Mouse (Mus musculus) kidney, adult 2 months (tissue): ENCODE data around the gene Tuba1c. TPM values are rescaled to one million over a fixed set of nuclear protein-coding genes. Genes with fewer than 3 reads are reported as not detected.
"Not testable (repeated sequence)": the region's sequence is repeated elsewhere in the genome, so short reads cannot be mapped to it uniquely, and the experiment has no call there.

Source experiments
- DNase-seq: peaks from one replicate; pipeline ENCODE4 v3.0.0; 2021
- H3K27ac ChIP-seq: fragments of 200-500 bp; 2 replicates; pipeline ENCODE4 v1.5.1; 2012; ENCODE audit warnings: low read depth, low read length, control low read depth, inconsistent platforms; ENCODE audit not compliant: insufficient read depth
- H3K27me3 ChIP-seq: fragments of 200-500 bp; replicated peaks from 2 replicates; pipeline ENCODE4 v1.6.1; 2012; ENCODE audit warnings: mild to moderate bottlenecking, moderate library complexity, low read length, inconsistent platforms; ENCODE audit not compliant: control insufficient read depth, insufficient read depth
- H3K36me3 ChIP-seq: fragments of 200-500 bp; 2 replicates; pipeline ENCODE4 v1.6.1; 2012; ENCODE audit warnings: mild to moderate bottlenecking, moderate library complexity, low read length, inconsistent platforms; ENCODE audit not compliant: control insufficient read depth, insufficient read depth
- H3K4me1 ChIP-seq: fragments of 200-500 bp; 2 replicates; pipeline ENCODE4 v1.6.1; 2011; ENCODE audit warnings: low read length; ENCODE audit not compliant: control insufficient read depth, insufficient read depth
- H3K4me3 ChIP-seq: fragments of 200-500 bp; 2 replicates; pipeline ENCODE4 v1.5.1; 2011; ENCODE audit warnings: mild to moderate bottlenecking, low read depth, low read length, control low read depth; ENCODE audit not compliant: insufficient read depth
- CTCF ChIP-seq: fragments of 200-500 bp; conservative IDR thresholded peaks from 2 replicates; pipeline ENCODE4 v1.5.1; 2011; ENCODE audit warnings: low read depth, mild to moderate bottlenecking, control low read depth, low read length, moderate library complexity, mixed read lengths; ENCODE audit not compliant: insufficient read depth, insufficient read length
- POLR2A ChIP-seq: fragments of 200-500 bp; IDR thresholded peaks from one replicate; pipeline ENCODE4 v1.6.1; 2011; ENCODE audit warnings: low read depth, low read length, control low read depth
- WGBS: fragments of 180-500 bp; shearing (Covaris S2); methylation state at CpG from one replicate; pipeline ENCODE4 v1.1.7; 2018; 5-methylcytosine and 5-hydroxymethylcytosine counted together
- polyA plus RNA-seq: library from polyadenylated mRNA; depleted of rRNA; stranded (reverse); fragments of >200 nt; gene quantifications from 2 replicates; pipeline ENCODE4 v1.2.3, GENCODE M21; 2012

Gene Tuba1c
- polyA plus RNA-seq, 1 experiment: 128 TPM

- TF ChIP-seq CTCF (no peak), POLR2A (no peak)
- no peaks in the 10 kb centered on the region for H3K36me3 ChIP-seq
- no peak for DNase-seq
- peak within 1 kb of the TSS; percentile 89 for H3K27ac ChIP-seq
- peak within 1 kb of the TSS; percentile 65 for H3K4me3 ChIP-seq
- H3K4me1 ChIP-seq: no peaks in the 10 kb centered on the region
- no peaks in the 10 kb centered on the region for H3K27me3 ChIP-seq
- 14% methylated on average over 9 of the region's 9 CpGs for WGBS
These were observed 44.4 kb downstream of the Tuba1c start, which contains the start of gene Troap for GRCm38 (mm10) chr15:99074019-99074599. Gene Troap (plus strand): TSS chr15:99074575.

DNA sequence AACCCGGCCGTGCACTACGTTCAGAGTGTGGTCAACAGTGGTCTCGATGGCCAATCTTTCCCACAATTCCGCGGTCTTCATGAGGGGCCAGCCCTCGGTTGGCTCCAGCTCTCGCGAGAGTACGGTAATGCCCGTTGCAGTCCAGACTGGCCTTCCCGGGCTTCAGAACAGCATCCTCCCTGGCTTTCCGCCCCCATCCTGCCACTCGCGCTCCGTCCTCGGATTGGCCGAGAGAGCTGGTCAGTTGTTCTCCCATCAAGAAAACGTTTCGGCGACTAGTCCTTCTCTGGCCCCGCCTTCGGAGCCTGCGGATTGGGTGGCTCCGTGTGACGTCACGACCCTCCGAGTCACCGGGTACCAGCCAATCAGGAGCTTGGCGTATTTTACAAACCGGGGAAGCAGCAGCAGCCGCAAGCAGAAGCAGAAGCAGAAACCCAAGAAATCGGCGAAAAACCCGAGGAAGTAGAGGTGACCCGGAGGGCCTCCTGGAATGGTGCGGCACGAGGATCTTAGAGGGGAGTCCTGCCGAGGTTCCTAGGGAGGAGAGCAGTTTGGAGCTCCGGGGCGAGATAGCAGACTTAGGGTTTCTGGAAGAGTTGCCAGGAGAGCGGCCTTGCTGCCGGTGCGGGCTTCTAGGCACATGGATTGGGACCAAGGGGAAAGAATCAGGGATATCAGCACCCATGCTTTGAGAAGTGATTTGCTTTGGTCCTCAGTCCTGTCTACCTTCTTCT lies 45.1 kb downstream of the Tuba1c start:
- TF ChIP-seq POLR2A (peak; percentile 19), CTCF (no peak)
- H3K4me3 ChIP-seq: peak overlapping the region; percentile 65
- H3K27ac ChIP-seq: peak overlapping the region; percentile 89
- DNase-seq: peak; percentile 99
- no peaks in the 10 kb centered on the region for H3K4me1 ChIP-seq
- no peaks in the 10 kb centered on the region for H3K36me3 ChIP-seq
- whole genome bisulfite sequencing: under 1% methylated on average over 44 of the region's 44 CpGs
- H3K27me3 ChIP-seq: no peaks in the 10 kb centered on the region

DNA sequence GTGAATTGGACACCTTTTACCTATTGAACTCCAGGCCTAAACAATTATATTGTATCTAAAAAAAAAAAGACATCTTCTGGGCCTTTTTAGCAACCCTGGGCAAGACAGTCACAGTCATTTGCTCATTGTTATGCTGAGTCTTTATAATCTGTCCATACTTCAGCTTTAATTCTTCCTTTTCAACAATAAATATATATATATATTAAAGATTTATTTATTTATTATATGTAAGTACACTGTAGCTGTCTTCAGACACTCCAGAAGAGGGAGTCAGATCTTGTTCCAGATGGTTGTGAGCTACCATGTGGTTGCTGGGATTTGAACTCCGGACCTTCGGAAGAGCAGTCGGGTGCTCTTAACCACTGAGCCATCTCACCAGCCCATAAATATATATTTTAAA lies 46.3 kb downstream of the Tuba1c start:
- not testable (repeated sequence) for H3K36me3 ChIP-seq, H3K4me3 ChIP-seq
- WGBS: 95% methylated on average over 3 of the region's 3 CpGs

DNA sequence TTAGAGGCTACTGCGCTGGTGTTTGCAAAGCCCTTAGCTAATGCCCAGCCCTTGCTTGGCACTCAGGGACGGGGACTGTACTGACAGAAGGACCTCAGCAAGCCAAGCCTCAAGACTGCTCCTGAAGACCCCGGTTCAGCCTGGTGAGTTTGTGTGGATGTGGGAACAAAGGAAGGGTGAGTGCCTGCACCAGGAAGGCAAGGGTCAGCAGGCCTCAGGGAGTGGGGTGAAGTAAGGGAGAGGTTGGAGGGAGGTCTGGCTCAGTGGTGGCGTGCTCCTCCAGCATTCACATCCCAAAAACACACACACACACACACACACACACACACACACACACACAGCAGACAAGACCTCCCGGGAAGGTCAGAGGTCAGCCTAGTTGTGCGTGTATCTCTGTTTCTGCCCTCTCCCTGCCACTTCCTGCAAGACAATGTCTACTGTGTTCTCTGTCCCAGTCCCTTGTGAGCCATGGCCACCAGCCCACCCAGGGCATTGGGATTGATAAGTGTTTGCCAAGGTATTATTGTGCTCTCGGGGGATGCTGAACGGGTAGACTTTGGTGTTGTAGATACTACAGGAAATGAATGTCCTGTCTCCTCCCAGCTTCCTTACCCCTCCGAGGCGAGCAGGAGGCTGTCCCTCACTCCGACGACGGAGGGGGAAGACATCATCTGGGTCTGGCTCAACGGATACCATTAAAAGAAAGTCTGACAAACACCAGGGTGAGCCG lies 48.7 kb downstream of the Tuba1c start:
- Histone ChIP-seq H3K4me3 (no peak overlapping the region), H3K27me3 (no peaks in the 10 kb centered on the region), H3K27ac (no peak overlapping the region), H3K4me1 (no peaks in the 10 kb centered on the region), H3K36me3 (no peaks in the 10 kb centered on the region)
- DNase-seq: no peak
- TF ChIP-seq POLR2A (no peak), CTCF (no peak)
- 76% methylated on average over 15 of the region's 15 CpGs for WGBS

More for the DNA sequence above, 46.3 kb downstream of the Tuba1c start:
- not testable (repeated sequence) for H3K4me1 ChIP-seq, H3K27me3 ChIP-seq, DNase-seq, H3K27ac ChIP-seq

- Histone ChIP-seq H3K27me3 (no peaks in the 10 kb centered on the region), H3K4me3 (no peak overlapping the region), H3K36me3 (no peaks in the 10 kb centered on the region), H3K4me1 (peaks cover 9% of the 10 kb centered on the region; the same call in 1 of the 2 replicates), H3K27ac (no peak overlapping the region)
- 78% methylated on average over 3 of the region's 3 CpGs for WGBS
- no peak for DNase-seq
- TF ChIP-seq POLR2A (no peak), CTCF (no peak)
These were observed 50.1 kb downstream of the Tuba1c start for GRCm38 (mm10) chr15:99079804-99080203.

DNA sequence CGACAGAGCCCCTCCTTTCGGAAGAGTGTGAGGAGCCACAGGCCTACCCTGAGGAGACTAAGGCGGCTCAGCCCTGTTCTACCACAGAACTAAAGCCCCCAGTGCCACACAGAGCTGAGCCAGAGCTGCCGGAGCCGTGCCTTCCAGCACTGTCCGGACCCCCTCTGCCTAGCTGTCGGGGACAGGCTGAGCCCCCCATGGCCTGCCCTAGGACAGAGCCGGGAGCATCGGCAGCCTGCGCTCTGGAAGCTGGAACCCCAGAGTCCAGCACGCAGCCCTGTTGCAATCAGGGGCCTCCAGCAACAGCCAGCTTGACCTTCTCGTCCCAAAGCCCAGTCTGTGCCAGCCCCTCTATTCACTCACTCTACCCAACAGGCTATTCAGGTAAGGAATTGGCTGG lies 52.6 kb downstream of the Tuba1c start:
- no peaks in the 10 kb centered on the region for H3K36me3 ChIP-seq
- no peak for TF ChIP-seq POLR2A
- no peak for TF ChIP-seq CTCF
- H3K27me3 ChIP-seq: no peaks in the 10 kb centered on the region
- no peak overlapping the region for H3K27ac ChIP-seq
- H3K4me3 ChIP-seq: no peak overlapping the region
- 96% methylated on average over 12 of the region's 12 CpGs for WGBS
- no peak for DNase-seq
- H3K4me1 ChIP-seq: peaks cover 9% of the 10 kb centered on the region; the same call in 1 of the 2 replicates

DNA sequence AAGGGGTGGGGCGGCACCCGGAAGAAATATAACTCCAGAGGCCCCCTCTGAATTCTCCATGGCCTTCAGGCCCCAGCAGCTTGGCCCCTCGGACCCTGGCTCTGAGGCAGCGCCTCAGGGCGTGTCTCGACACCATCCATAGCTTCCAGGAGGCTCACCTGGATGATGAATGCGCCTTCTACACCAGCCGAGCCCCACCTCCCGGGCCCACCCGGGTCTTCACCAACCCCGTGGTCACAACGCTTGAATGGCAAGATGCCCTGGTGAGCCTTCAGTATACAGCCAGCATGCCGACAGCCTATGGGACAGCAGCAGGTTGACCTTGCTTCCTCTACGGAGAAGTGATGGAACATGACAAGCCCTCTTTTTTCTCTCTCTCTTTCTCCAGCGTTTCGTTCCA lies 53.1 kb downstream of the Tuba1c start:
- H3K4me1 ChIP-seq: peaks cover 9% of the 10 kb centered on the region; the same call in 1 of the 2 replicates
- no peak overlapping the region for H3K27ac ChIP-seq
- DNase-seq: no peak
- WGBS: 84% methylated on average over 16 of the region's 16 CpGs
- H3K36me3 ChIP-seq: no peaks in the 10 kb centered on the region
- no peak for TF ChIP-seq POLR2A
- no peak for TF ChIP-seq CTCF
- no peak overlapping the region for H3K4me3 ChIP-seq
- H3K27me3 ChIP-seq: no peaks in the 10 kb centered on the region
